Mouse (Mus musculus) heart, postnatal 0 days (tissue): Measurements from ENCODE around the gene Gm49395. TPM values are rescaled to one million over a fixed set of nuclear protein-coding genes. Genes with fewer than 3 reads are reported as not detected.
A peak's percentile ranks its signal among the peaks of the same experiment; 100 is the strongest.

ENCODE experiments used
- ATAC-seq: fragments of 200-750 bp; cut with Nextera tagmentation; 2 replicates; pipeline ENCODE4 v1.8.0; 2017; ENCODE audit warnings: low read depth, moderate number of reproducible peaks, moderate library complexity; ENCODE audit not compliant: insufficient read depth
- DNase-seq: peaks from one replicate; pipeline ENCODE4 v3.0.0-alpha.2; 2016; ENCODE audit warnings: low spot score
- H3K27ac ChIP-seq: fragments of 300-500 bp; sonication (generic); 2 replicates; pipeline ENCODE4 v1.5.1; 2014; ENCODE audit warnings: low read depth, mild to moderate bottlenecking
- H3K27me3 ChIP-seq: fragments of 300-500 bp; sonication (generic); 2 replicates; pipeline ENCODE4 v1.6.1; 2014; ENCODE audit warnings: low read length, mixed read lengths; ENCODE audit not compliant: control insufficient read depth, insufficient read depth
- H3K36me3 ChIP-seq: fragments of 300-500 bp; sonication (generic); replicated peaks from 2 replicates; pipeline ENCODE4 v1.6.1; 2014; ENCODE audit warnings: low read length, mixed read lengths; ENCODE audit not compliant: control insufficient read depth, insufficient read depth
- H3K4me1 ChIP-seq: fragments of 300-500 bp; sonication (generic); 2 replicates; pipeline ENCODE4 v1.6.1; 2014; ENCODE audit warnings: antibody characterized with exemption; ENCODE audit not compliant: control insufficient read depth, insufficient read depth
- H3K4me2 ChIP-seq: fragments of 300-500 bp; sonication (generic); 2 replicates; pipeline ENCODE4 v1.6.1; 2014; ENCODE audit warnings: low read depth, mild to moderate bottlenecking, low read length, moderate library complexity
- H3K4me3 ChIP-seq: fragments of 300-500 bp; sonication (generic); 2 replicates; pipeline ENCODE4 v1.5.1; 2014; ENCODE audit warnings: low read depth, low read length
- H3K9ac ChIP-seq: fragments of 300-500 bp; sonication (generic); replicated peaks from 2 replicates; pipeline ENCODE4 v1.6.1; 2014; ENCODE audit warnings: low read depth, low read length, mixed read lengths
- H3K9me3 ChIP-seq: fragments of 300-500 bp; sonication (generic); replicated peaks from 2 replicates; pipeline ENCODE4 v1.6.1; 2016; ENCODE audit warnings: low read length; ENCODE audit not compliant: control insufficient read depth
- CTCF ChIP-seq: IDR thresholded peaks from 2 replicates; pipeline ENCODE4 v1.5.1; 2016; ENCODE audit warnings: antibody characterized with exemption, control low read depth, low read depth
- EP300 ChIP-seq: IDR thresholded peaks from 2 replicates; pipeline ENCODE4 v1.6.1; 2016; ENCODE audit warnings: antibody characterized with exemption, low read depth
- WGBS: fragments of 180-500 bp; shearing (Covaris S2); extraction: QIAGEN DNeasy Blood & Tissue Kit; methylation state at CpG from one replicate; pipeline ENCODE4 v1.1.7; 2014; 5-methylcytosine and 5-hydroxymethylcytosine counted together
- polyA plus RNA-seq: library from polyadenylated mRNA; unstranded; fragments of >200 nt; fragmentation: Nextera tagmentation; extraction: Ambion mirVana; gene quantifications from 2 replicates; pipeline ENCODE4 v1.2.1, GENCODE M21; 2015
- total RNA-seq: library from RNA; depleted of rRNA; stranded (reverse); fragments of >200 nt; gene quantifications from 2 replicates; pipeline ENCODE4 v1.2.3, GENCODE M21; 2014; ENCODE audit warnings: low replicate concordance

Gm49395 gene
- total and polyA plus RNA-seq, 2 experiments from 2014 or later: 8.8 to 24.8 TPM

GRCm38 (mm10) chr13:115107436-115107835, 5.7 kb upstream of the Gm49395 start:
- ATAC-seq (no peak), DNase-seq (peak; percentile 19)
- Histone ChIP-seq H3K4me3 (no peak overlapping the region), H3K9me3 (no peaks in the 10 kb centered on the region), H3K9ac (no peak overlapping the region), H3K4me1 (no peaks in the 10 kb centered on the region), H3K4me2 (no peak overlapping the region), H3K36me3 (no peaks in the 10 kb centered on the region), H3K27ac (no peak overlapping the region), H3K27me3 (no peaks in the 10 kb centered on the region)
- WGBS: 57% methylated on average over 8 of the region's 8 CpGs
- no peak for TF ChIP-seq EP300

- TF ChIP-seq EP300: peak; percentile 56; the same call in 1 of the 2 replicates
- TF ChIP-seq CTCF: no peak
- H3K4me3 ChIP-seq: no peak overlapping the region
- no peaks in the 10 kb centered on the region for H3K36me3 ChIP-seq
- DNase-seq (no peak), ATAC-seq (no peak)
- no peaks in the 10 kb centered on the region for H3K4me1 ChIP-seq
- peak overlapping the region; percentile 36; the same call in 1 of the 2 replicates for H3K27ac ChIP-seq
- H3K4me2 ChIP-seq: no peak overlapping the region
- no peaks in the 10 kb centered on the region for H3K27me3 ChIP-seq
- no peaks in the 10 kb centered on the region for H3K9me3 ChIP-seq
- H3K9ac ChIP-seq: no peak overlapping the region
- WGBS: 74% methylated on average over 10 of the region's 10 CpGs
Measured at GRCm38 (mm10) chr13:115106183-115106582, 4.5 kb upstream of the Gm49395 start.

DNA sequence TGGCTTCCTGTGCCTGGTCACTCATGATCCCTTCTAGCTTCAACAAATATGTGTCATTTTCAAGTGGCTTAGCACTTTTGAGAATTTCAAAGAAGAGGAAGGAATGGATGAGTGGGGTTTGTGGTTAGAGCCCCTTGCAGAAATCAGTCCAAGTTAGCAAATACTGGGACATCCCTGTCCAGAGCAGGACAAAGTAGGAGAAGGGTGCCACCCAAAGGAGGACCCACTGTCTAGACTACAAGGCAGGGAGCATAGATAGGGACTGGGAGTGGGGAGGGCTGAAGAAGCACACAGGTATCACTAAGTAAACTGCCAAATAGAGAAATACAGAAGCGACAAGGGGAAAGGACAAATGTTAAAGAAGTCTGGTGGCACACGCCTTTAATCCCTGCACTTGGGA, 1.0 kb upstream of the Gm49395 start:
- Histone ChIP-seq H3K36me3 (no peaks in the 10 kb centered on the region), H3K27me3 (no peaks in the 10 kb centered on the region), H3K4me2 (peak overlapping the region; percentile 73), H3K27ac (peak overlapping the region; percentile 26; the same call in 1 of the 2 replicates), H3K9ac (no peak overlapping the region), H3K4me1 (peaks cover 18% of the 10 kb centered on the region), H3K4me3 (no peak overlapping the region), H3K9me3 (no peaks in the 10 kb centered on the region)
- TF ChIP-seq CTCF (peak; percentile 25; the same call in 1 of the 2 replicates), EP300 (no peak)
- 93% methylated on average over 2 of the region's 2 CpGs for WGBS
- ATAC-seq: no peak
- no peak for DNase-seq

GRCm38 (mm10) chr13:115100381-115101177, 1.1 kb downstream of the Gm49395 start:
- Histone ChIP-seq H3K9ac (peak overlapping the region; percentile 74), H3K36me3 (no peaks in the 10 kb centered on the region), H3K4me2 (peak overlapping the region; percentile 73), H3K9me3 (no peaks in the 10 kb centered on the region), H3K27me3 (no peaks in the 10 kb centered on the region), H3K4me1 (peaks cover 36% of the 10 kb centered on the region), H3K4me3 (peak overlapping the region; percentile 74), H3K27ac (peak overlapping the region; percentile 97)
- WGBS: 10% methylated on average over 11 of the region's 11 CpGs
- DNase-seq (no peak), ATAC-seq (no peak)
- TF ChIP-seq CTCF (no peak), EP300 (no peak)

DNA sequence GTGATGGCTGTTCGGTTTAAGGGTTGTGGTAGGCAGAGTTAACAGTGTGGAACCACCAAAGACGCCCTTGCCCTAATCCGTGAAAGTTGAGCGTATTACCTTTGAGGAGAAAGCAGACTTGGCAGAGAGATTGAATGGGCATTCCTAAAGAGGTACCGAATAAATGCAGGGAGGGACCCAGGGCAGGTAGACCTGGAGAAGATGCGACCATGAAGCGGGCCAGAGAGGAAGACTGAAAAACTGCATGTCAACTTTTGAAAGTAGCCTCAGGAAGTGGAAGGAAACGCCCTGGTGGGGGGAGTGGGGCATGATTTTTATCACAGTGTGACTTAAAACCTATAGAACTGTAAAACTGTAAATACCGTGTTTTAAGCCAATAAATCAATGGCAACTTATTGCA, 2.3 kb downstream of the Gm49395 start:
- Histone ChIP-seq H3K4me2 (peak overlapping the region; percentile 73), H3K9ac (0 out of 2 replicates have a peak overlapping the region, but pooled peaks have one; percentile 74), H3K9me3 (no peaks in the 10 kb centered on the region), H3K4me1 (peaks cover 44% of the 10 kb centered on the region), H3K4me3 (peak overlapping the region; percentile 74), H3K27me3 (no peaks in the 10 kb centered on the region), H3K27ac (no peak overlapping the region), H3K36me3 (no peaks in the 10 kb centered on the region)
- TF ChIP-seq EP300 (no peak), CTCF (no peak)
- 66% methylated on average over 9 of the region's 9 CpGs for WGBS
- ATAC-seq (no peak), DNase-seq (no peak)

GRCm38 (mm10) chr13:115098227-115098626, 3.5 kb downstream of the Gm49395 start:
- Histone ChIP-seq H3K36me3 (no peaks in the 10 kb centered on the region), H3K9me3 (no peaks in the 10 kb centered on the region), H3K4me2 (peak overlapping the region; percentile 73; the same call in 1 of the 2 replicates), H3K27me3 (no peaks in the 10 kb centered on the region), H3K4me3 (no peak overlapping the region), H3K9ac (no peak overlapping the region), H3K27ac (no peak overlapping the region), H3K4me1 (peaks cover 48% of the 10 kb centered on the region)
- no peak for TF ChIP-seq EP300
- no peak for TF ChIP-seq CTCF
- DNase-seq (no peak), ATAC-seq (no peak)
- 77% methylated on average over 3 of the region's 3 CpGs for WGBS
